Mouse (Mus musculus): Measurements from ENCODE around the gene Gpbar1.
"Not testable (repeated sequence)": the region's sequence is repeated elsewhere in the genome, so short reads cannot be mapped to it uniquely, and the experiment has no call there.

Gene Gpbar1

DNA sequence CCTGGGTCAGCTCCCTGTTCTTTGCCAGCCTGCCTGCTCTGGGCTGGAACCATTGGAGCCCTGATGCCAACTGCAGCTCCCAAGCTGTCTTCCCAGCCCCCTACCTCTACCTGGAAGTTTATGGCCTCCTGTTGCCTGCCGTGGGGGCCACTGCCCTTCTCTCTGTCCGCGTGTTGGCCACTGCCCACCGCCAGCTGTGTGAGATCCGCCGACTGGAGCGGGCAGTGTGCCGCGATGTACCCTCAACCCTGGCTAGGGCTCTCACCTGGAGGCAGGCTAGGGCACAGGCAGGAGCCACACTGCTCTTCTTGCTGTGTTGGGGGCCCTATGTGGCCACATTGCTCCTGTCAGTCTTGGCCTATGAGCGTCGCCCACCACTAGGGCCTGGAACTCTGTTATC lies 638 bp downstream of the Gpbar1 start:
- no peak for DNase-seq

GRCm38 (mm10) chr1:74280591-74281325 lies 2.4 kb downstream of the Gpbar1 start:
- no peak for DNase-seq

DNA sequence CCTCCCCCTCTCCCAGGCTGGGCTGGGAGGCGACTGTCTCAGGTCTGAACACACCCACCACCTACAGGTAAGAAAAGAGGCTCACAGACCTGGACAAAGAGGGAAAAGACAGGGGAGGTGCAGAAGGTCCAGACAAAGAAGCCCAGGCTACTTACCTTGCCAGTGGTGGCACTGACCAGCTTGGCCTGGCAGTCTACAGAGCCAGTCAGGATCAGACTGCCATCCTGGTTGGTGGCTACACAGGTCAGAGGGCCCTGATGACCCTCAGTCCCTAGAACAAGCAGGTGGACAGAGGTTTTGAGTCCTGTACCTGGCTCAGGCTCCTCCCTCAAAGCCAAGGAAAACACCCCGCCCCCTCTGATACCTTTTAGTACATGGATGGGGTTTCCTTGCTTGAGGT lies 3.0 kb downstream of the Gpbar1 start:
- DNase-seq, result no peak

- DNase-seq, result no peak
Measured at GRCm38 (mm10) chr1:74281886-74282285, 3.5 kb downstream of the Gpbar1 start.

DNA sequence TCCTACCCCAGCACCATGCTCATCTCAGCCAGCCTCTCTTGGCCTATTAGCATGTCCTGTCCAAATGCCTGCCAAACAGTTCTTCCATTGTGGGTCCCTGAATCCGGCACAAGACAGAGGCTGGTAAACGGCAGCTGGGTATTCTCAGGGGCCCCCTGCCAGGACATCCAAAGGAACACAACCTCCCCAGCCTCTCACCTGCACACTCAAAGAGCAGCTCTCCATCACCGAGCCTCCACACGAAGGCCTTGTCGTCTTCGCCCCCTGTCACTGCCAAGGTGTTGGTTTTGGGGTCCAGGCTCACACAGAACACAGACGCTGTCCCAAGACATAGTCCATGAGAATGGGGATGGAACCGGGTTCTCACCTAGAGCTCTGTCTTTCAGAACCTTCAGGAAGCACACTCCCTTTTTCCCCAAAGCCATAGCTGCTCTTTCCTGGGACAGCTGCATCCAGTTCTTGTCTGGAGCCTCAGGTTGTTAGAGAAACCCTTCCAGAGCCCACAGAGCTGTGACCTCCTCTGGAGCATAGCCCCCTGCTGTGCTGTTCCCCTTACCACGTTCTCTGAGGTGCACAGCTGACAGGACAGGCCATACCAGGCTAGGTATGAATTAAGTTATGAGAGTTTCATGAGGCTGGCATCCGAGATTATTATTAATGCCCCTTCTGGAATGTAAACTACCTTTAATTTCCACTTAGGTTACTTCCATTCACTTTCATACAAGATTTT lies 4.7 kb downstream of the Gpbar1 start:
- DNase-seq, result no peak

GRCm38 (mm10) chr1:74283686-74284463 lies 5.5 kb downstream of the Gpbar1 start:
- peak; percentile 49 to 67 for DNase-seq

DNA sequence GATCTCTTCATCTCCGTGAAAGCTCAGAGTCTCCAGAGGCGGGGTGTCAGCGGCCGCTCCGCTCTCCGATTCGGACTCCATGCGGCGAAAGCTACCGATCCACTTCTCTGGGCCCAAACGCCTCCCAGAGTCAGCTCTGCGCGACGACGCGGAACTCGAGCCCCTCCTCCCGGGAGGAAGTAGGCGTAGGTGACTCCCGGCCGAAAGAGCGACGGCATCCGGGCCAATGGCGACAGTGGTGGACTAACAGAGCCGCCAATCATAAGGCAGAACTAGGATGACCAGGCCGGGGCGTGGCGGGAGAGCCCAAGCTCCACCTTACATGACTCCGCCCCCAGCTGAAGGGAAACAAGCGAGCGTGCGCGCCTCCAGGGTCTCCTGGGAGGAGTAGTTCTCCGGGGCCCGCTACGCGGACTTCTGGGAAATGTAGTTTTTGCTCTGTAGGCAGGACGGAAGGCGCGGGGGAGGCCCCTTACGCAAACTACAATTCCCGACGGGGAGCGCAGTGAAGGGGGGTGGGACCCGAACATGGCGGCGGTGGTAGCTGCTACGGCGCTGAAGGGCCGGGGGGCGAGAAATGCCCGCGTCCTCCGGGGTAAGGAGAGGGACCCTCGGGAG lies 6.3 kb downstream of the Gpbar1 start, which contains the start of the genes Aamp and Pnkd:
Aamp (minus strand) TSS at position 196 of the 618 bp plus-strand sequence.
Pnkd (plus strand) TSS at position 388 of the 618 bp plus-strand sequence.
- DNase-seq, result peak; percentile 100

- DNase-seq, result no peak
Measured at GRCm38 (mm10) chr1:74285212-74286010, 7.1 kb downstream of the Gpbar1 start.

GRCm38 (mm10) chr1:74286869-74287607 lies 8.7 kb downstream of the Gpbar1 start:
- not testable (repeated sequence) for DNase-seq

DNA sequence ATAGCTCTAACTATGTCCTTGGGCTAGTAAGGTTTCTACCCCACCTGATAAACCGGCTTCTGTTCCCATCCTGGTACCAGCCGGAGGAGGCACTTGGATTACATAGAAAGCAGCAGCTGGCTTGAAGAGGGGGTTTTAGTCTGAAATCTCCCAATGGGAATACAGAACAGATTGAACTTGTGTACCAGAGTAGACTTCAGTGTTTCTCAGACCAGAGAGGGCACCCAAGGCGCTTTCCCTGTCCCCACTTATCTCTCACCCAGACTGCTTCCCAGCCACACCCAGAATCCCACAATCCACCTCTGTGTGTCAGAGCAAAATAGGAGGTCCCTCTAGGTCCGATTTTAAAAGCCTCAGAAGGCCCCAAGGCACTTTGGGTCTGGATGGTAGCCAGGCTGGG lies 10.0 kb downstream of the Gpbar1 start:
- DNase-seq, result no peak

DNA sequence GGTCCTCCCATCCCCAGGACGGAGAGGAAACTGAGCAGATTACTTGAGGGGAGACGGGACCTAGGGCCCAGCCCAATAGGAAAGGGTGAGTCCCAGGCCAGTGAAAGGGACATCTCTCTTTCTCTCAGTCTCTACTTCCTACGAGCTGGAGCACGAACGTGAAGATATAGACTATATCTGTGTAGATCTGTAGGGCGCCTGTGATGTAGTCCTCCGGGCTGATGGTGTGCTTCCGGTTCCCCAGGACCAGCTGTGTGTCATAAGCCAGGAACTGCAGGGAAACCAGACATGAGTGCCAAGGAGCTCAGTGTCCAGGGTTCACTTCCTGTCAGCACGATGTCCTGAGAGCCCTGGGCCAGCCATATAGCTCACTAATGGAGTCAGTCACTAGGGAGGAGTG lies 10.9 kb downstream of the Gpbar1 start:
- DNase-seq, result no peak

- no peak for DNase-seq
Measured at GRCm38 (mm10) chr1:74289740-74290139, 11.4 kb downstream of the Gpbar1 start.

GRCm38 (mm10) chr1:74290141-74290540 lies 11.8 kb downstream of the Gpbar1 start:
- no peak for DNase-seq

DNA sequence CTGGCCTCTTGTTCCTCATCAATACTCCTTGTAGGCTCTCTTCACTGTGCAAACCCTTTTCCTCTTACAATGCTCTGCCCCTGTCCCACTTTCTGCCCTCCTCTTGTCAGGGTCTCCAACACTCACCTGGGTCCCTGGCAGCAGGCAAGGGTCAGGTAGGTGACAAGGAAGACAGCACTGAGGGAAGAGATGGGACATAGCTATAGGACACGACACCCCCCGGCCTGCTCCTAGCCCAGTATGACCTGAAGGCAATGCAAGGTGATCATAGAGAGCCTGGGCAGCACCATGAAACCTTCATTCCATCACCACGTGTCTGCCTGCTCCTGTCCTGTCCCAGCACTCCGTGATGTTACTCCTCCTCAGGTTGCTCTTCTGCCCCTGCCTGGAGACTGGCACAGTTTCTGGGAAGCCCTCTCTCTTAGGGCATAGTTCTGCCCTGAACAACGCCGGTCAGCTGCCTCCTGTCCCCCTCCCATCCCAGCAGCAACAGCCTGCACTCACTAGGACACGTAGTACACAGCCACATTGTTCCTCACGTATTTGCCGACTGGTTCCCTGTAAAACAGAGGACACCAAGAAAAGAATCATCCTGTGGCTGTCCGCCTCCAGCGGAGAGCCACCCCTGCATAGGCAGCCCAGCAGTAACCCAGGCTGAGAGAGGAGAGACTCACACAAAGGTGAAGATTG lies 14.1 kb downstream of the Gpbar1 start:
- DNase-seq, result no peak

GRCm38 (mm10) chr1:74293306-74293960 lies 15.1 kb downstream of the Gpbar1 start:
- no peak for DNase-seq

GRCm38 (mm10) chr1:74294090-74294643 lies 15.8 kb downstream of the Gpbar1 start:
- no peak for DNase-seq

GRCm38 (mm10) chr1:74294733-74295455 lies 16.5 kb downstream of the Gpbar1 start:
- DNase-seq, result no peak

DNA sequence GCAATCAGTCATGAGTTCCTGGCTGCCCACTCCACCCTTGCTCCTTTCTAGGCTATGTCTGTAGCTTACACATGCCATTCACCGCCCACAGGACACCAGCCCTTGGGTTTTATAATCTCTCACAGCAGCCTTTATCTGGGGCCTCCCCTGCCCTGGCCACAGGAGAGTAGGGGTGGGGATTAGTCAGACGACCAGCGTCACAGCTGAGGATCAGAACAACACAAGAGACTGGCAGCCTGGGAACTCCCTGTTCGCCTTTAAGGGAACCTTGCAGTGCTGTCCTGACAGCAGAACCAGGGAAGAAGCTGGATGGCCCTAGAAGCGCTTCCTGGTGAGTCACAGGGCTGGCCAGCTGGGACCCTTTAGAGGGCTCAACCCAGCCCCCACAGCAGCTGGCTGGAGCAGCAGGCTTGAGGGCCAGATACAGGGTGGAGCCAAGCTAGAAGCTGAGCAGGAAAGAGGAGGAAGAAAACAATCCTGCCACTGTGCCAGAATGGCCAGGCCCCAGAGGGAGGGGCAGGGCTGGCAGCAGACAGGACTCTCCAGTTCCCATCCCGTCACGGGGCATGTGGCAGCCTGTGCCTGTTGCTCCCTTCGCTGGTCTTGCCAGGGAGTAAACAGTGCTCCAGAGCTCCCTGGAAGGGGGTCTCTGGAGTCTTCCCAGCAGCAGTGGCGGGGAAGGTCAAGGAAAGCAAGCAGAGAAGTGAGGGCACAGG lies 17.3 kb downstream of the Gpbar1 start:
- DNase-seq, result peak in 1 of 2 experiments; percentile 31
